23 mouse cellular contexts compared by ENCODE assay signal in the genomic region with DNA sequence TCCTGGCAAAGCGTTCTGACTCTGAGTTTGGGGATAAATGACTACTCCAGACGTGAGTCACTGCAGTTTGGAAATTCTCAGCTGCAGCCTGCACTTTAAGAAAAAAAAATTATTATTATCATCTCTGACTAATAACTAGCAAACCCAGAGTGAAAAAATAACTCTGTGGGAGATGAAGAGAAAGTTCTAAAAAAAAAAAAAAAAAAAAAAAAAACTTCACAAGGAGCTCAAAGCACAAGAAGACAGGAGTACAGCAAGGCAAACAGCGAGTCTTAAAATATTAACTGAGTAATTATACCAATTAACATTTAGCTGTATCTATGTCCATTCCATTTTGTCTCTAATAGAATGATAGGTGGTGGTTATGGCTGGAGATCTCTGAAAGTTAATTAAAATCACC. TPM values are rescaled to one million over a fixed set of nuclear protein-coding genes. Genes with fewer than 3 reads are reported as not detected.
DNase-seq lines count a peak whose midpoint lies in the region; ATAC-seq and TF ChIP-seq lines count a peak whose summit lies in the region.
"Had no signal": no experiment of that assay in that cellular context is flagged by ENCODE, and none has a peak within 500 bp of the region (broad histone marks: within the 10 kb centered on the region; RNA-seq: fewer than 3 reads in every experiment).

No protein-coding gene starts in this region.

- ATAC-seq in CD4-positive, CD25-positive, alpha-beta regulatory T cell, adult 4 months: peak; percentile 49
- ATAC-seq: forebrain, embryonic 13.5 days; forebrain, embryonic 15.5 days; forebrain, postnatal 0 days had no signal

- DNase-seq in 3134 (ENCODE audit: extremely low read depth, insufficient read length, low spot score) (peak; percentile 19), NIH3T3 (ENCODE audit: low read depth) (peak; percentile 74)
- no peak for DNase-seq in spleen, adult 18-20 months
- DNase-seq in ovary, postnatal 10 days (ENCODE audit: low spot score): no peak
- DNase-seq in embryo, embryonic 10 days (ENCODE audit: low spot score): no peak
- DNase-seq: adrenal gland, adult 8-10 months; adrenal gland, postnatal 14 days; adrenal gland, postnatal 36 days; B cell, adult 2 months; cerebellum, adult 11 months; cerebellum, adult 18-20 months; cerebellum, adult 8-10 months; cerebellum, adult 9-11 months; cerebellum, postnatal 14 days; cerebellum, postnatal 36 days; forebrain, postnatal 0 days had no signal

- H3K27ac ChIP-seq in embryonic fibroblast, embryonic 13.5 days (ENCODE audit: insufficient read depth, low read length): peak overlapping the region; percentile 51; the same call in 1 of the 2 replicates
- H3K27ac ChIP-seq: embryonic facial prominence, embryonic 10.5 days; embryonic facial prominence, embryonic 12.5 days; forebrain, embryonic 13.5 days; forebrain, embryonic 15.5 days had no signal

- TF ChIP-seq POLR2A in embryonic fibroblast, embryonic 13.5 days (IDR thresholded peaks at IDR 0.05; ENCODE audit: low read depth, low read length): no peak

- no peak for TF ChIP-seq CTCF in embryonic fibroblast, embryonic 13.5 days (IDR thresholded peaks at IDR 0.05; ENCODE audit: borderline replicate concordance, insufficient read depth, low read length)

- no peak overlapping the region for H3K4me3 ChIP-seq in embryonic fibroblast, embryonic 13.5 days (ENCODE audit: insufficient read depth, low read length)
- H3K4me3 ChIP-seq: embryonic facial prominence, embryonic 10.5 days; embryonic facial prominence, embryonic 12.5 days; forebrain, embryonic 13.5 days; forebrain, embryonic 15.5 days had no signal

- H3K4me1 ChIP-seq in embryonic fibroblast, embryonic 13.5 days (ENCODE audit: control insufficient read depth, insufficient read depth, low read length): peaks cover 8% of the 10 kb centered on the region
- H3K4me1 ChIP-seq: embryonic facial prominence, embryonic 10.5 days; embryonic facial prominence, embryonic 12.5 days had no signal

RNA-seq across cellular contexts. Expression of a gene that starts 11.1 kb away (rescaled TPM):
- polyA plus RNA-seq in CD4-positive, CD25-positive, alpha-beta regulatory T cell, adult 4 months (2017; shearing (Covaris generic)): 10 to 100 TPM; 49.2 to 69.1 TPM
- 11.1 and 17.6 TPM in 2 replicates for polyA plus RNA-seq in embryonic fibroblast, embryonic 13.5 days (2011; ENCODE audit: insufficient read length, low read depth, missing spikeins)
- polyA plus RNA-seq: forebrain, embryonic 11.5 days had no signal

RNA-seq across cellular contexts. Expression of a gene that starts 24.6 kb away (rescaled TPM):
- polyA plus RNA-seq in CD4-positive, CD25-positive, alpha-beta regulatory T cell, adult 4 months (2017; shearing (Covaris generic)): 10 to 100 TPM; 46.6 to 51.0 TPM
- 24.7 and 25.2 TPM in 2 replicates for polyA plus RNA-seq in embryonic fibroblast, embryonic 13.5 days (2011; ENCODE audit: insufficient read length, low read depth, missing spikeins)

Comparison
In these comparisons a context has a peak if more than half of its experiments do, and no peak if none do; other contexts are left out.
1. DNase-seq: peak in 3134 (single experiment) and NIH3T3 (single experiment); none in spleen, adult 18-20 months (0 of 2), ovary, postnatal 10 days (single experiment) and embryo, embryonic 10 days (single experiment).